Mouse (Mus musculus) cortical plate, adult 2 months (tissue): ENCODE data around the gene Gm37240.

Experiments
- CTCF ChIP-seq: fragments of 200-500 bp; IDR thresholded peaks from 2 replicates; pipeline ENCODE4 v1.5.1; 2011; ENCODE audit warnings: mild to moderate bottlenecking, control low read depth, low read length; ENCODE audit not compliant: insufficient read depth; ENCODE audit errors: extremely low read depth
- POLR2A ChIP-seq: fragments of 200-500 bp; IDR thresholded peaks from 2 replicates; pipeline ENCODE4 v1.6.1; 2011; ENCODE audit warnings: mild to moderate bottlenecking, low read length, control low read depth; ENCODE audit not compliant: insufficient read depth; ENCODE audit errors: extremely low read depth

DNA sequence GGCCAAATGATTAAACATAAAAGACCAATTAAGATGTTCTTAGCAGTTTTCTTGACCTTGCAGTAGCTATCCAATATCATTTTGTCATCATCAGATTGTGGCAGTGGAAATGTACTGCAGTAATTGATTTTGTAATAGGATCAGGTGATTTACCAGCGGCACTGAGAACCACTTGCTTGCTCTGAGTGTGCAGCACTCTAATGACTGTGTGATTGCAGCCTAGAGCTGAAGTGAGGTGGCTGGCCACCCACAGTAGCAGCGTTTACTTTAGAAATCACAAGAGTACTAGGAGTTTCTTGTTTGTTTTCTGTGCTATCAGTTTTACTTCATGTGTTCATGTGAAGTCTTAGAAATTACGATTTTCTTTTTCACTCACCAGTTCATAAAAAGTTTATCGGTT is 1011.1 kb downstream of the Gm37240 start:
- TF ChIP-seq POLR2A: no peak
- TF ChIP-seq CTCF: no peak
